Mouse (Mus musculus): ENCODE data around the gene Lyz2. TPM values are rescaled to one million over a fixed set of nuclear protein-coding genes. Genes with fewer than 3 reads are reported as not detected.
"Not testable (repeated sequence)": the region's sequence is repeated elsewhere in the genome, so short reads cannot be mapped to it uniquely, and the experiment has no call there.

The Lyz2 gene
- polyA plus RNA-seq, 1 experiment from 2014 or later, result 10.4 TPM

- Histone ChIP-seq H3K36me3 (ENCODE audit: poor library complexity, severe bottlenecking) (no peaks in the 10 kb centered on the region), H3K27ac (no peak within 1 kb of the TSS), H3K4me3 (no peak within 1 kb of the TSS), H3K9me3 (replicated peaks) (no peaks in the 10 kb centered on the region), H3K27me3 (no peaks in the 10 kb centered on the region), H3K9ac (no peak within 1 kb of the TSS), H3K4me1 (no peaks in the 10 kb centered on the region), H3K4me2 (no peak within 1 kb of the TSS)
- no peak for ATAC-seq
- 78% methylated on average over 5 of the region's 5 CpGs for WGBS
These were observed 10.6 kb upstream of the Lyz2 start, which contains the start of gene Lyz1 for GRCm38 (mm10) chr10:117292671-117293070. Gene Lyz1 (minus strand): TSS chr10:117292868.

GRCm38 (mm10) chr10:117290936-117291335 lies 8.8 kb upstream of the Lyz2 start:
- not testable (repeated sequence) for H3K9ac ChIP-seq; H3K27me3 ChIP-seq; H3K9me3 ChIP-seq (replicated peaks); H3K4me2 ChIP-seq; ATAC-seq; H3K4me1 ChIP-seq; H3K27ac ChIP-seq; H3K36me3 ChIP-seq (ENCODE audit: poor library complexity, severe bottlenecking); H3K4me3 ChIP-seq
- 92% methylated on average over 6 of the region's 6 CpGs for WGBS

GRCm38 (mm10) chr10:117290046-117290870 lies 8.1 kb upstream of the Lyz2 start:
- no peak for ATAC-seq
- Histone ChIP-seq H3K9me3 (replicated peaks) (no peaks in the 10 kb centered on the region), H3K4me1 (no peaks in the 10 kb centered on the region), H3K27ac (no peak overlapping the region), H3K4me2 (no peak overlapping the region), H3K4me3 (no peak overlapping the region), H3K9ac (no peak overlapping the region), H3K36me3 (ENCODE audit: poor library complexity, severe bottlenecking) (no peaks in the 10 kb centered on the region), H3K27me3 (no peaks in the 10 kb centered on the region)
- WGBS, result 56% methylated on average over 6 of the region's 6 CpGs

- H3K4me2 ChIP-seq; H3K4me3 ChIP-seq; H3K9ac ChIP-seq; ATAC-seq; H3K9me3 ChIP-seq (replicated peaks); H3K36me3 ChIP-seq (ENCODE audit: poor library complexity, severe bottlenecking); H3K4me1 ChIP-seq; H3K27ac ChIP-seq; H3K27me3 ChIP-seq: not testable (repeated sequence)
- 82% methylated on average over 5 of the region's 5 CpGs for WGBS
These were observed 6.9 kb upstream of the Lyz2 start for GRCm38 (mm10) chr10:117289034-117289505.

- Histone ChIP-seq H3K27me3 (no peaks in the 10 kb centered on the region), H3K36me3 (ENCODE audit: poor library complexity, severe bottlenecking) (no peaks in the 10 kb centered on the region), H3K4me2 (no peak overlapping the region), H3K9me3 (replicated peaks) (no peaks in the 10 kb centered on the region), H3K9ac (no peak overlapping the region), H3K27ac (no peak overlapping the region), H3K4me3 (no peak overlapping the region), H3K4me1 (no peaks in the 10 kb centered on the region)
- ATAC-seq, result no peak
- 88% methylated on average over 9 of the region's 9 CpGs for WGBS
These were observed 6.3 kb upstream of the Lyz2 start for GRCm38 (mm10) chr10:117288197-117289033.

- no peak overlapping the region for H3K27ac ChIP-seq
- H3K4me2 ChIP-seq, result no peak overlapping the region
- no peak for ATAC-seq
- H3K27me3 ChIP-seq, result no peaks in the 10 kb centered on the region
- H3K4me1 ChIP-seq, result no peaks in the 10 kb centered on the region
- H3K4me3 ChIP-seq, result no peak overlapping the region
- H3K9me3 ChIP-seq (replicated peaks), result no peaks in the 10 kb centered on the region
- no peaks in the 10 kb centered on the region for H3K36me3 ChIP-seq (ENCODE audit: poor library complexity, severe bottlenecking)
- H3K9ac ChIP-seq, result no peak overlapping the region
- 86% methylated on average over 3 of the region's 3 CpGs for WGBS
These were observed 5.2 kb upstream of the Lyz2 start for GRCm38 (mm10) chr10:117287226-117287850.

- Histone ChIP-seq H3K4me2 (no peak overlapping the region), H3K27ac (no peak overlapping the region), H3K36me3 (ENCODE audit: poor library complexity, severe bottlenecking) (no peaks in the 10 kb centered on the region), H3K9me3 (replicated peaks) (no peaks in the 10 kb centered on the region), H3K27me3 (no peaks in the 10 kb centered on the region), H3K4me3 (no peak overlapping the region), H3K9ac (no peak overlapping the region), H3K4me1 (no peaks in the 10 kb centered on the region)
- ATAC-seq, result no peak
- WGBS, result 88% methylated on average over 6 of the region's 6 CpGs
These were observed 4.3 kb upstream of the Lyz2 start for GRCm38 (mm10) chr10:117286366-117286970.

- H3K4me3 ChIP-seq; ATAC-seq; H3K9ac ChIP-seq; H3K9me3 ChIP-seq (replicated peaks); H3K36me3 ChIP-seq (ENCODE audit: poor library complexity, severe bottlenecking); H3K27me3 ChIP-seq; H3K4me1 ChIP-seq; H3K27ac ChIP-seq; H3K4me2 ChIP-seq: not testable (repeated sequence)
- 92% methylated on average over 4 of the region's 7 CpGs for WGBS
These were observed 3.5 kb upstream of the Lyz2 start for GRCm38 (mm10) chr10:117285584-117285983.

- 86% methylated on average over 10 of the region's 10 CpGs for WGBS
- H3K4me2 ChIP-seq, result no peak overlapping the region
- no peak overlapping the region for H3K4me3 ChIP-seq
- no peaks in the 10 kb centered on the region for H3K9me3 ChIP-seq (replicated peaks)
- ATAC-seq, result no peak
- H3K4me1 ChIP-seq, result no peaks in the 10 kb centered on the region
- H3K9ac ChIP-seq, result no peak overlapping the region
- no peaks in the 10 kb centered on the region for H3K27me3 ChIP-seq
- H3K27ac ChIP-seq, result no peak overlapping the region
- no peaks in the 10 kb centered on the region for H3K36me3 ChIP-seq (ENCODE audit: poor library complexity, severe bottlenecking)
These were observed 2.7 kb upstream of the Lyz2 start for GRCm38 (mm10) chr10:117284578-117285520.

- H3K36me3 ChIP-seq (ENCODE audit: poor library complexity, severe bottlenecking), result no peaks in the 10 kb centered on the region
These were observed 1.9 kb upstream of the Lyz2 start for GRCm38 (mm10) chr10:117283871-117284577.

More at GRCm38 (mm10) chr10:117283871-117284577, 1.9 kb upstream of the Lyz2 start:
- H3K4me3 ChIP-seq, result no peak overlapping the region
- no peak overlapping the region for H3K4me2 ChIP-seq
- no peaks in the 10 kb centered on the region for H3K27me3 ChIP-seq
- no peaks in the 10 kb centered on the region for H3K9me3 ChIP-seq (replicated peaks)
- H3K27ac ChIP-seq, result no peak overlapping the region
- H3K9ac ChIP-seq, result no peak overlapping the region
- WGBS, result 73% methylated on average over 7 of the region's 7 CpGs
- H3K4me1 ChIP-seq, result no peaks in the 10 kb centered on the region
- ATAC-seq, result no peak
